Mouse (Mus musculus): Measurements from ENCODE around the gene Ascl5.

GRCm38 (mm10) chr1:136051013-136051315, 360 bp downstream of the Ascl5 start:
- TF ChIP-seq CTCF (IDR thresholded peaks at IDR 0.05) (no peak), EP300 (IDR thresholded peaks at IDR 0.05) (no peak)
